Mouse (Mus musculus) ES-CJ7 (cell line): ENCODE data around the gene Ciao2a.

ENCODE experiments used
- DNase-seq: peaks from one replicate; pipeline ENCODE4 v3.0.0; 2011; ENCODE audit warnings: low read depth, low spot score

The Ciao2a gene

DNA sequence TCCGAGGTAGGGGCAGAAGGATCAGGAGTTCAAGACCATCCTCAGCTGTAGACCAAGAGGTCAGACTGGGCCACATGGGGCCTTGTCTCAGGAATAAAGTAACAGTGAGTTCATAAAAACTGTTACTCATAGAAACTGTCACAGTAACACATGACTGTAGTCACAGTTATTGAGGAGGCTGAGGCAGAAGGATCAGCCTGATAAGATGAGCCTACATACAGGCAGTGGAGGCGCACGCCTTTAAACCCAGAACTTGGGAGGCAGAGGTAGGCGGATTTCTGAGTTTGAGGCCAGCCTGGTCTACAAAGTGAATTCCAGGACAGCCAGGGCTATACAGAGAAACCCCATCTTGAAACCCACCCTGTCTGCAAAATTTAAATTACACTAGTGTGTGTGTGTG lies 6.3 kb upstream of the Ciao2a start:
- DNase-seq, result no peak

DNA sequence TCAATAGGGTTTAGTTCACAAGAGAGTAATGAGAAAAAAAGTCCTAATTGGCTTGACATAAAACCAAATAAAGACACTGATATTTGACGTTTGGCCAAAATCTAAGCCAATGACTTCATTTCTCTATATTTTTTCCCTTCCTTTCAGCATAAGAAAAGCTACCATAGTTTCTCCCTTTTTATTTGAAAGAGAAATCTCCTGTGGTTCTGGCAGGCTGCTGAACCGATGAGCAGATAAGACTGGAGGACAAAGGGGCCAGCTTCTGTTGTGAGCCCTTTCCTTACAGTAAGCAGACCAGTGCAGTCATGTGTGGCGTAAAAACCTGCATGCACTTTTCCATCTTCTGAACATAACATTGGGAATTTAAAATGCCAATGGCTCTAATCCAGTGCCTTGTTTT lies 5.5 kb upstream of the Ciao2a start:
- no peak for DNase-seq

DNA sequence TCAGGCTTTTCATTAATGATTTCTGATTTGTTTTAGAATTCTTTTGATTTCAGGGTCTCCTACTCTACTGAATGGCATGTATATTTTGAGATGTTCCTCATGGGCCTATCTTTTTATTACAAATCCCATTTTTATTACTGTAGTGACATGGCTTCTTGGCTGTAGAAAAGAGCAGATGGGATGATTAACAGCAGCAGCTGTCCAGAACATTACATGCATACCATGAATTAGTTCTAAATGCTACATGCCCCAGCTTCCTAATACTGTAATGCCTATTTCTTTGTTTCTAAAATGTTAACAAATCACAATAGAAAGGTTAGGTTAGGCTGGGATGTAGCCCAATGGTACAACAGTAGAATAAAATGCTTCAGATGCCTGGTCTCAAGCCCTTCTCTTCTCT lies 5.0 kb upstream of the Ciao2a start:
- DNase-seq, result no peak

DNA sequence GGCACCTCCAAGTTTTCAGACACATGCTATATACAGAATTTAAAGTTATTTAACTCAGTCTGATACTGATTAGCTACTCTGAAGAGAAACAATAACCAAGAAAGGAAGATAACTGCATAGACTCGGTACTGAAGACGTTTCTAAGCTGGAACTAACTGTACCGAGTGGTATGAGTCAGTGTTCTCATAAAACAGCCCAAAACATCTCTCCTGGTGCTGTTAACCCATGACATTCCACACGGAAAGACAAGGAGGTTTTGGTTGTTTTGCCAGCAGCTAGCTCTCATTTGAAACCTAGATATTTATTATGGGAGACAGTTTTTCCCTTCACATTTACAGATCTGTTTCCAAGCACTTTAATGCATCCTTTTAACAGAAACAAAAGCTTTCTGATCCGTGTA lies 2.8 kb upstream of the Ciao2a start:
- no peak for DNase-seq

DNA sequence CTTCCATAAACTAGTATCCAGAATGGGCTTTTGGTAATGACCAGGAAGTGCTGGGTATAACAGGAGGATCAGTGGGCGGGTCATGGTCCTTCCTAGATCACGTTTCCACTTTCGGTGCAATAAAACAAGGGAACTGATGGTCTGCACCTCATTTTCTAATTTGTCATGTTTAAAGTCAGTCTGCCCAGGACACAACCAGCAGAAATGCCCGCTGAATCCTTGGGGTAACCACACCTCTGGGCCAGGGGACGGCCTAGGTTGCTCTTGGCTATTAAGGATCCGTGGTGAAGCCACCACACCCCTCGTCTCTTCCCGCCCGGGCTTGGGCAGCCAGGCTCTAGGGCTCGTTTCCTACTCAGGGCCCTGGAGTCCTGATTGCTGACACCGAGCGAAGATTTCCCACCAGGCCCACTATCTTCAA lies 2.3 kb upstream of the Ciao2a start:
- DNase-seq, result peak; percentile 43

DNA sequence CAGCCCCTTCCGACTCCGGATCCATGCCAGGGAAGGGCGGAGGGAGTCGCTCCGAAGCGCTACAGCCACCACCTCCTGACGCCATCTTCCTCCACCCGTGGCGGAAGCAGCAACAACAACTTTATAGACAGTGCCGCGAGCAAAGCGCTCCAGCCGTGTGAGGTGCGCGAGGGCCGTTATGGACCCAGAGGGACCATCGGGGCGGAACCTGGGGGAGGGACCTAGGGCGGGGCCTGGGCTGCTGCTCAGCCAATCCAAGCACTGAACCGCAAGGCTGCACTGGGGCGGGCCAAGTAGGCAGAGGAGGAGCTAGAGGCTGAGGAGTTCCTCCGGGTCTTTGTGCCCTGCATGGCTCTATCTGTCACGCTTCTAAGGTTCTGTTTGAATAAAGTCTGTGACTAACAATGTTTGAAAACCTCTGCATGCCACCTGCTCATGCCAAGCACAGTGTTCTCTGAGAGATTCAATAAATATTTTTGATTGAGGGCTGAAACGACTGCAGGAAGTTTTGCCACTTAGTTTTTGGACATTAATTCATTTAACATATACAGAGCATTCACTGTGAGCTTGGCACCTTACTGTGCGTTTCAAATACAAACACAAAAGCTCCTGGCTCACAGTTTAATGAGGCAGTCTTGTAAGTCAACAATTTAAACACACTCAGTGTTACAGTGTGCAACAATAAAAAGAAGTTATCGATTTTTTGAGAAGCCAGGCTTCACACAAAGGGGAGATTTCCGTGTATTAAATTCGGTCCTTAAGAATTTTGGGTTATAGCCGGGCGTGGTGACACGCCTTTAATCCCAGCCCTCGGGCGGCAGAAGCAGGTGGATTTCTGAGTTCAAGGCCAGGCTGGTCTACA lies 1.5 kb upstream of the Ciao2a start:
- DNase-seq, result peak; percentile 97

DNA sequence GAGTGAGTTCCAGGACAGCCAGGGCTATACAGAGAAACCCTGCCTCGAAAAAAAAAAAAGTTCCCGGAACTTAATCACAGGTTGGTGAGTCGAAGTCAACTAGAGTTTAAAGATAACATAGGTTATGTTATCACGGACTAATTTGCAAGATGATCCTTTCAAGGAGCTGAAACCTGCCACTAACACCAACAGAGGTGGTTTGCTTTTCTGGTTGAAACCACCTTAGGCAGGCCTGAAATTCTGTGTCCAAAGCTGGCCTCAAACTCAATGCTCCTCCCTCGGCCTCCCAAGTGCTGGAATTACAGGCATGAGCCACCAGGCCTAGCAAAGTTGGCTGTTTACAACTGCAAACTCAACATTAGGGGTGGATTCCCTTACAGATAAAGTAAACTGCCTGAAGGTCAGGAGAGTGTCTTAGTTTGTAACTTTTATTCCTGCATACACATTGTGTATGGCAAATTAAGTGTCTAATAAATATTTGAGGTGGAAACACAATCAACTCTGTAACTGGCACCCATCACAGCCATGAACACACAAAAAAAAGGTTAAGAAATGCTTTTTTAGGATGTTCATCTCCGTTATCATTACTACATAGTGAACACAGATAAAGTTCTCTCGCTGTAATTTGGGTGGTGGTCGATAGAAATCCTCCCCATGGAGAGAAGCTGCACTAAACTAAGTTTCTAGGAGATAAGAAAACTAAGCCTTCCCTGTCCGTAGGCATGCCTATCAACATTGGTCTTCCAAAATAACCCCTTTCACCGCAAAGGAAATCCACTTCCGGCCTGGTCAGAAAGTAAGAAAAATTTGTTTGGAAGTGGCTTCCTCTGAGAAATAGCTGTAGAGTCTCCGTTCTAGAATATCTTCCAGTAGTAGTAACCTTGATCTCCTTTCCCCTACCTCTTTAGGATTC lies 612 bp upstream of the Ciao2a start:
- DNase-seq, result peak; percentile 26

DNA sequence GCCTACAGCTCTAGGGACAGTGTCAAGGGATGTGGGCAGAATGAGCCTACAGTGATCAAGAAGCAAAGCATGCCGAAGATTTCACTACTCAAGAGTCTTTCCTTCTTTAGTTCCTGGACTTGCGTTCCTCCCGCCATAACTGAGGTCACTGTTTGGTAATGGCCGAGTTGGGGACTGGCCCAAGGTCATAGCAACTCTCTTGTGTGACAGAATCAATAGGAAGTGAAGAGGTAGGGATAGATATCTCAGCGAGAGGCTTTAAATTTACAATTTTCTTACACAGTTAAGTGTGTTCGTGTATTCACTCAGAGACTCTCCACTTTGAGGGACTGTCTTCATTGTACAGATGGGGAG lies 759 bp downstream of the Ciao2a start:
- DNase-seq, result no peak

DNA sequence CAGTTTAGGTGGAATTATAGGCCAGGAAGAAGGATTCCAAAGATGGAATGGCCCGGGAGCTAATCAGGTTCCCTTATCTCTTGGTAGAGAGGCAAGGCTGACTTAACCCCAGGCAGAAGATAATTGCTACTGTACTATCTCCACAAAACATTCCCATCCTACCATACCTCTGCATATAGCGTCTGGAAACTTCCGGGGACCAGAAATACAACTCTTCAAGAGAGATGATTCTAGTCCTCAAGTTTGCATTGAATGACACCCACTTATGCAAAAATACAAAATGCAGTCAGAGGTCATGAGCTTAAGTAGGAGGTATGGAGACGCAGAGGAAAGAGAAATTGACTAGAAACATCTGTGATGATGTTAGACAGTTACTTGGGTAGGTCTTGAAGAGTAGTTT lies 1.5 kb downstream of the Ciao2a start:
- DNase-seq, result no peak

DNA sequence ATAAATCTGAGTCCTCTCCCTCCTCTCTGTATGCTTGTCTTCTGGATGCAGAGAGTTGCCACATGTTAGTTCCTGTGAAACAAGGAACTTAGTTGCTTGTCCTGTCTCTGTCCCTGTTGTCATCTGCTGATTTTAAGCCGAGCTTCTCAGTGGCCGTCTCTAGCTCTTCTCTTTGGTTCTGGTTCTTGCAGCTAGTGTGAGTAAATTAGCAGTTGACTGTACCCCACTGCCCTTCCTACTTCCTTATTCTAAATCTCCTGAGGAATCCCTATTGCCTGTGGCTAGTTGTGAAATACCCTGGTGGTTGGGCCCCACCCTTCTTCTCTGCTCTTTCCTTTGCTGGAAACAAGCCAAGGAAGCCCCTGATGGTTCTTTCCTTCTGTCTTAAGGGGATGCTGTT lies 5.1 kb downstream of the Ciao2a start:
- DNase-seq, result no peak

DNA sequence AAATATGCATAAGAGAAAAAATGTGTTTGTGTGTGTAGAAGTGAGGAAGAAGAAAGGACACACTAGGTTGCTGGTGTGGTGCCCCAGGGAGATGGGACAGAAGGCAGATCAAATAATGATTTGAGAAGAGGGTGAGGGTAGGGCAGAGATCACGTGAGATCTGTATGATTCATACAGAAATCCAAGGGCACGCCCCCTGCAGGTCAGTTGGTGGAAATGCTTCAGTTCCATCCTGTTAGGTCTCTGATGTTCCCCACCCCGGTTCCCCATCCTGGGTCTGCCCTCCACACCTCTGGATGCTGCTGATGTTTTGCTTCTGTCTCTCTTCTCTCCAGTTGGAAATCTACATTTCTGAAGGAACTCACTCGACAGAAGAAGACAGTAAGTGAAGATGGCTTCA lies 9.6 kb downstream of the Ciao2a start:
- DNase-seq, result peak; percentile 54

DNA sequence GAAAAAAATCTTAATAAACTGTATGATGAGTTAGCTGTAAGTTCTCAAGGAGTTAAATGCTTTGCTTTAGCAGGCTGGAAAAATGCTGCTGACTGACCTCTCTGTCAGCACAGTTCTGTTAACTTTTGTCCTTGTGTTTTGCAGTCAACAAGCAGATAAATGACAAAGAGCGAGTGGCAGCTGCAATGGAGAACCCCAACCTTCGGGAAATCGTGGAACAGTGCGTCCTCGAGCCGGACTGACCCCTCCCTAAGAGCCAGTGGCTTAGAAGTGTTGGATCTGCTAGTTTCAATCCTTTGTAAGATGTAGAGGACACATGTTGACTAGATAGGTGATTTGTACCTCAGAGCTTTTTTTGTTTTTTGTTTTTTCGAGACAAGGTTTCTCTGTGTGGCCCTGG lies 11.8 kb downstream of the Ciao2a start:
- no peak for DNase-seq

DNA sequence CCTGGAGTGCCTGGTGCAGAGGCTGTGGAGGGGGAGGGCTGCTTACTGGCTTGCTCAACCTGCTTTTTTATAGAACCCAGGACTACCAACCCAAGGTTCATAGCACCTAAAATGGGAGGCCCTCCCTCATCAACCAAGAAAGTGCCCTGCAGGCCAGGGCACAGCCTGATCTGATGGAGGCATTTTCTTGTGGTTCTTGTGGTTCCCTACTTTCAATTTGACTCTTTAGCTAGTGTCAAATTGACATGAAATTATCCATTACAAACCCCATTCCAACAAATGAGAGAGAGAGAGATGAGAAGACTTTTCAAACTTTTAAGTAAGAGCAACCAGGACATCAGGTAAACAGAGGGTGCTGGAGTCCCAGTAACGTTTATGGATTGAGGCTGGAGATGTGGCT lies 15.9 kb downstream of the Ciao2a start:
- no peak for DNase-seq

DNA sequence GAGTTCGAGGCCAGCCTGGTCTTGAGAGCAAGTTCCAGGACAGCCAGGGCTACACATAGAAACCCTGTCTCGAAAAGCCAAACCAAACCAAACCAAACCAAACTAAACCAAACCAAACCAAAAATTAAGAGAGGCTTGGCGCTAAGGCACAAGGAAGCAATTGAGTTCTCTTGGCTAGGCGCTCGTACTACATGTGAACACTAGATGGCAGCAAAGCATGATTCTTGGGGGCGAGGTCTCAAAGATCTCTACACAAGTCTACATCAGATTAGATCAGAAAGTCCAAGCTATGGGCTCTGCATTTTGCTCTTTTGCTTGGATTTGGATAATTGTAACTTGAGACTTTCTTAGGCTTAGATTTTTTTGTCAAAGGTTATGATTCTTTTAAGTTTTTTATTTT lies 17.8 kb downstream of the Ciao2a start:
- DNase-seq, result peak; percentile 84

DNA sequence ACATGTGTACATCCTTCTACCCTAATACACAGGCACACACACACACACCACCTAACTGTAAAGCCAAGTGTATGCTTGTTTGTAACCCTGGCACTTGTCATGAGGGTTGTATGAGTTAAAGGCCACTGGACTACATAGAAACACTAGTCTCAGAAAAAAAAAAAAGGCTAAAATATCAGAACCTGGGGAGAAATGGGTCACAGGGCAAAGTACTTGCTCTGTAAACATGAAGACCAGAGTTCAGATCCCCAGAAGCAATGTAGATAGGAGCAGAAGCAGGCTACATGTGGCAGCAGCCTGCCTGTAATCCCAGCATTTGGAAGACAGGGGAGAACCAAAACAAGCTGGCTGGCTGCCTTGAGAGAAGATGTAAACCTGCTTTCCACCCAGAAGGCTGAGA lies 19.7 kb downstream of the Ciao2a start:
- DNase-seq, result no peak

DNA sequence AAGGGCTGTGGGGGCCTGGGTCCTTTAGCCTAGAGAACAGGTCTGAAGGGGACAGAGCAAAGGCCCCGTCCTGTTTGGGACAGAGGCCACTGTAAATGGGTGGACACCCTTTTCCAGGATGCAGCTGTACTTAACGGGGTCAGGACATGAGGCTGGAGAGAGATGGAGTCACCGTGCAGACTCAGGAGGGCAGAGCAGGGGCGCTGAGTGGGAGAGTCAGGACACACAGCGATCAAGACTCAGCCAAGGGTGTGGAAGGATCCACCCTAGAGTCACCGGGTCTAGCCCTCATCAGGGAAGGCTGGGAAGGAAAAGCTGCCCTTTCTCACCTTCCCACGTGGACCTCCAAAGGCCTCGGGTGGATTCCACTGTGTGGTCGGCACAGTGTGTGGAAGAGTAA lies 25.6 kb downstream of the Ciao2a start:
- no peak for DNase-seq

DNA sequence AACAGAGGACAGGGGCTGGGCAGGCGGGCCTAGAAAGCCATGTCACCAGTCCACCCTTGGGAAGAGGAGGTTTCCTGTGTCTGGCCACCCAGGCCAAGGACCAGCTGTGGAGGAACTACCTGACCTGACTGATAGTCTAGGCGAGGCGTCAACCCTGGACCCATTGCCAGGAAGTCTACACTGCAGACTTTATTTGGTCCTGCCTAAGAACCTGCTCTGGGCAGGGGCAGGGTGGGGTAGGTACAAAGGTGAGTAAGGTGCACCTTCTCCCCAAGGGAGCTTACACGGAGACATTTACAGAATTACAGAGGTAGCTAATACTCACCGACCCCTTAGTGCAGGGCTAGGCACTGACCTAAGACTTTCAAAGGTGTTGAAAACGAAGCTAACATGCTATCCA lies 27.2 kb downstream of the Ciao2a start:
- DNase-seq, result no peak

DNA sequence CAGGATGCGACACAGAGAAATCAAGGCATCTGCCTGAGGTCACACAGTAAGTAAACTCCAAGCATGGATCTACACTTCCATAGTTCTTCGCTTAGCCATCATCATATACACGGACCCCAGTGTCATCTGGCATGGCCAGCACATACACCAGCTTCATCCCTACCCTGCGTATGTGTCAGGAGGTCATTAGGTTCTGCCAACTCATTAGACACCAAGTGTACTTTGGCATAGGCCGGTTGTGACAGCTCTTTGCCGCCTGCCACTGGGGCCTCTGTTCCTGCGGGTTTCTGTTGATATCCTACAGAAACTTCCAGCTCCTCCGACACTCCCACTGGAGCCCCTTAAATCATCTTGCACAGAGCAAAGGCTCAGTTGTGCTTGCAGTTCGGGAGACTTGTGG lies 27.6 kb downstream of the Ciao2a start:
- no peak for DNase-seq

DNA sequence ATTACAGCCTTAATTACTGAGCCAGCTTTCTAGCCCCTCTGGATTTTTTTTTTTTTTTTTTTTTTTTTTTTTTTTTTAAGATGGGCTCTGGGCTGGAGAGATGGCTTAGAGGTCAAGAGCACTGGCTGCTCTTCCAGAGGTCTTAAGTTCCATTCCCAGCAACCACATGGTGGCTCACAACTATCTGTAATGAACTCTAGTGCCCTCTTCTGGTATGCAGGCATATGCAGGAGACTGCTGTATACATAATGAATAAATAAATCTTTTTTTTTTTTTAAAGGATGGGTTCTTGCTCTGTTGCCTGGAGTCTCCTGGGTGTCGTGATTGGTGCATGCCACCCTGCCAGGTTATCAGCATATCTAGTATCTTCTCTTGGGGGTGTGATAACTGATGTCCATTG lies 29.1 kb downstream of the Ciao2a start:
- DNase-seq, result peak; percentile 52

DNA sequence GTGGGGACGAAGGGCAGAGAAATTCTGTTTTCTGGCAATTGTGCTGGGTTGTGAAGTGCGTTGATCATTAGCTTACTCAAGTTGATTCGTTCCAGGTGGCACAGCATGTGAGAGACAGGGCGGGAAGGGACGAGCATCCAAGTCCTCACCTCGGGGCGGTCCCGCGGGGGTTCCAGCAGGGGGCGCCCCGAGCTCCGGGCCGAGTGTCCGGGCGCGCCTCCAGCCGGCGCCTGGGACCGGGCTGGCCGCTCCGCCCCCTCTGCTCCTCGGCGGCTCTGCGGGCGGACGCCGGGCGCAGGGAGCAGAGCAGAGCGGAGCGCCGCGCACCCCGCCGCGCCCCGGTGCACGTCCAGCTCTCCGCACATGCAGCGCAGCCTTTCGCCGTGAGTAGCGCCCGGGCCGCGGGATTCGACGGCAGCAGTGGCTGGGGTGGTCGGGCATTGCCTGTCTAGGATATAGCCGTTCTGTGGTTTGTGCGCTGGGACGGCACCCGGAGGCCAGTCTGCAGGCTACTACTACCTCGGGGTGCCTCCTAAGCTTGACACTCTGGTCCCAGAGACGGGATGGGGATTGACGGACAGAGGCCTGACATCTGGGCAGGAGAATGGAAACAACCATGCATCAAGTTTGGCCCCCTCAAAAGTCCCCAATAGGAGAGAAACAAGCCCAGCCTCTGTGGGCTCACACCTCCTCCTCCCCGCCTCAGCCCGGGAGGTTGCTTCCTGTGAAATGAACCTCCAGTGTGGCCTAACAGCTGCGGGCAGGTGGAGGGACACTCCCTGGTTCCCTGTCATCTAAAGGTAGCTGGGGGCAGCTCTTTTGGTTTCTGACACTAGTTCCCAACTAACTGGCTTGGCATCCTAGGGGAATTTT lies 31.8 kb downstream of the Ciao2a start, which contains the start of gene Dapk2:
Gene Dapk2 (plus strand): TSS at position 266 of the 873 bp plus-strand sequence.
- DNase-seq, result peak; percentile 69

DNA sequence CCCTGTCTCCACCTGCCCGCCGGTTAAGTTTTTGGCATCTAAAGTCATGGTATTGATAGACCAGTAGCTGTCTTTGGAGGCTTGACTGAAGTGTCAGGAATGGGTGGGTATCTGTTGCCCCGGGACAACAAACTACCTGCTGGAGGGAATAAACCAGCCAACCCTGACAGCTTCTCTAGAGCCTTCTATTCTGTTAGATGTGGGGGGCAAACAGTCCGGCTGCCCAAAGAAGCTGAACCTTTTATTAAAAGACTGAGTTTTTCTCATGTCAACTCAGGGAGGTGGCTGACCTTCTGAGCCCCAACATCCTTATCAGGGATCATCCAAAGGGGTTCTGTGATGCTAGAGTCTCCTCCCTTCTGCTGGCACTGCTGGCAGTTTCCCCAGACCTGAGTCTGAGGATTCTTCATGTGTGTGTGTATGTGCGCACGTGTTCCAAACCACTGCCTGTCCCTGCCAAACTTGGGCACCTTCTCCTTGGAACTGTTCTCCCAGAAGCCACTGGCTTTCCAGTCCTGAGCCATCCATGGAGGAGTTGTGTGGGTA lies 32.5 kb downstream of the Ciao2a start:
- DNase-seq, result no peak

DNA sequence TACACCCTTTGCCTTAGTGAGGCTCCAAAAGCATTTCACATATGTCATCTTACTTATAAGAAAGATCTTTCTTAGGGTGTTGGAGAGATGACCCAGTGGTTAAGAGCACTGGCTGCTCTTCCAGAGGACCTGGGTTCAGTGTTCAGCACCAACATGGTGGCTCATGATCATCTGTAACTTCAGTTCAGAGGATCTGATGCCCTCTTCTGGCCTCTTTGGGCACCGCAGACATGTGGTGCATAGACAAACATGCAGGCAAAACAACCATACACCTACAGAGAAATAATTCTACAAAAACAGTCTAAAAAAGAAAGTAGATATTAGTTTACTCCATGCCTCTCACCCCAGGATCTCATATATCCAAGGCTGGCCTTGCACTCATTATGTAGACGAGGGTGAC lies 33.7 kb downstream of the Ciao2a start:
- DNase-seq, result peak; percentile 29
